Mouse (Mus musculus): ENCODE measurements at regions not wholly inside any gene's neighbourhood (a gene's known extent, or its start where the extent isn't known, plus 50 kb on each side); places are given as distances from the start of the nearest gene placed in this dataset.

GRCm38 (mm10) chr2:170219611-170220401 lies 71.9 kb upstream of the Zfp217 start:
- TF ChIP-seq CTCF (IDR thresholded peaks at IDR 0.05 in 2 of 3, conservative IDR thresholded peaks at IDR 0.05 in 1 of 3; ENCODE audit: control insufficient read depth in 1 of 3, insufficient read depth in 1 of 3, low read depth in 2 of 3, low read length in 3 of 3, poor library complexity in 1 of 3, severe bottlenecking in 1 of 3) (no peak), MAZ (IDR thresholded peaks at IDR 0.05; ENCODE audit: low read depth, low read length) (peak; percentile 88), GABPA (IDR thresholded peaks at IDR 0.05; ENCODE audit: low read depth, low read length) (no peak), MAFK (IDR thresholded peaks at IDR 0.05; ENCODE audit: borderline replicate concordance, low read depth, low read length) (no peak), TCF12 (IDR thresholded peaks at IDR 0.05; ENCODE audit: low read depth, low read length) (0 out of 2 replicates have a peak, but pooled peaks have one; percentile 21), ZNF384 (IDR thresholded peaks at IDR 0.05; ENCODE audit: low read depth, low read length) (no peak), MYB (IDR thresholded peaks at IDR 0.05; ENCODE audit: low read depth, low read length) (no peak), JUND (IDR thresholded peaks at IDR 0.05; ENCODE audit: low read depth, low read length) (peak; percentile 89), ETS1 (IDR thresholded peaks at IDR 0.05; ENCODE audit: low read depth, low read length) (0 out of 2 replicates have a peak, but pooled peaks have one; percentile 15), POLR2AphosphoS2 (IDR thresholded peaks at IDR 0.05; ENCODE audit: low read length) (no peak), ZMIZ1 (IDR thresholded peaks at IDR 0.05; ENCODE audit: low read depth, low read length) (0 out of 2 replicates have a peak, but pooled peaks have one; percentile 28), NELFE (IDR thresholded peaks at IDR 0.05; ENCODE audit: low read depth, low read length) (no peak)
- peak; percentile 63 for DNase-seq (ENCODE audit: low read depth, low spot score)
- Histone ChIP-seq H3K4me3 (ENCODE audit: control insufficient read depth in 1 of 2, insufficient read depth in 1 of 2, low read depth in 2 of 2, low read length in 2 of 2) (peak overlapping the region; percentile 73 to 95), H3K36me3 (ENCODE audit: control insufficient read depth in 1 of 2, insufficient read depth in 2 of 2, low read length in 2 of 2) (peaks cover 0 to 5% of the 10 kb centered on the region in 2 experiments; a peak in 2 of 4 replicates), H3K27ac (ENCODE audit: control insufficient read depth, low read depth, low read length) (peak overlapping the region; percentile 96), H3K79me2 (ENCODE audit: control insufficient read depth, insufficient read depth, low read length, poor library complexity) (peaks cover 2% of the 10 kb centered on the region; the same call in 1 of the 2 replicates), H3K9me3 (replicated peaks; ENCODE audit: insufficient read depth, low read length) (no peaks in the 10 kb centered on the region), H3K27me3 (ENCODE audit: control insufficient read depth in 1 of 2, insufficient read depth in 2 of 2, low read length in 2 of 2) (no peaks in the 10 kb centered on the region), H3K9ac (ENCODE audit: control insufficient read depth, low read depth, low read length, poor library complexity, severe bottlenecking) (peak overlapping the region; percentile 91), H3K4me1 (ENCODE audit: control insufficient read depth in 1 of 2, insufficient read depth in 2 of 2, low read length in 2 of 2) (peaks cover 3 to 9% of the 10 kb centered on the region in 2 experiments; a peak in 3 of 4 replicates)

DNA sequence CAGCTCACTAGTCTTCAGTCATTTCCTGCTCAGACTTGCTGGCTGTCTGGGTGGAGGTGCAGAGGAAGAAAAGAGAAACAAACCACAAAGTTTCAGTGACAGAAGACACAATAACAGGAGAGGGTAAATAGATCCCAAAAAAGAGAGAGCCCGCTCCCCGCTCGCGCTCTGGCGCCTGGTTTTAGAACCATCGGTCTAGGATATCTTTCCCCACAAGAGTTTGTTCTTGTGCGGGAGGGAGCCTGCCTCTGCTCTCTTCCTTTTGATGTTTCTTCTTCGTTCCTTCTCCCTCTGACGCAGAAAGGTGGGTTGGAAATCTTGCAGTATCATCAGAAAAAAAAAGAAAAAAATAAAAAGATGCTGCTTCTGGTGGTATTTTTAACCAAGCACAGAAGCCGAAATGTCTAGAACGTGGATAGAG lies 71.3 kb upstream of the Zfp217 start:
- H3K36me3 ChIP-seq (ENCODE audit: control insufficient read depth in 1 of 2, insufficient read depth in 2 of 2, low read length in 2 of 2): peaks cover 0 to 5% of the 10 kb centered on the region in 2 experiments; a peak in 2 of 4 replicates
- H3K27ac ChIP-seq (ENCODE audit: control insufficient read depth, low read depth, low read length): peak overlapping the region; percentile 96
- H3K9ac ChIP-seq (ENCODE audit: control insufficient read depth, low read depth, low read length, poor library complexity, severe bottlenecking): peak overlapping the region; percentile 91
- DNase-seq (ENCODE audit: low read depth, low spot score): no peak
- H3K9me3 ChIP-seq (replicated peaks; ENCODE audit: insufficient read depth, low read length): no peaks in the 10 kb centered on the region
- H3K4me1 ChIP-seq (ENCODE audit: control insufficient read depth in 1 of 2, insufficient read depth in 2 of 2, low read length in 2 of 2): peaks cover 3 to 9% of the 10 kb centered on the region in 2 experiments; a peak in 3 of 4 replicates
- no peaks in the 10 kb centered on the region for H3K27me3 ChIP-seq (ENCODE audit: control insufficient read depth in 1 of 2, insufficient read depth in 2 of 2, low read length in 2 of 2)
- peak overlapping the region; percentile 73 to 95 for H3K4me3 ChIP-seq (ENCODE audit: control insufficient read depth in 1 of 2, insufficient read depth in 1 of 2, low read depth in 2 of 2, low read length in 2 of 2)
- peaks cover 2% of the 10 kb centered on the region; the same call in 1 of the 2 replicates for H3K79me2 ChIP-seq (ENCODE audit: control insufficient read depth, insufficient read depth, low read length, poor library complexity)
- TF ChIP-seq TBP (IDR thresholded peaks at IDR 0.05; ENCODE audit: low read depth, low read length) (no peak), GATA1 (IDR thresholded peaks at IDR 0.05; ENCODE audit: low read depth, low read length) (no peak), USF2 (IDR thresholded peaks at IDR 0.05; ENCODE audit: borderline replicate concordance in 1 of 2, insufficient read depth in 1 of 2, low read depth in 1 of 2, low read length in 2 of 2) (no peak), RAD21 (IDR thresholded peaks at IDR 0.05; ENCODE audit: low read depth, low read length) (no peak), POLR2AphosphoS2 (IDR thresholded peaks at IDR 0.05; ENCODE audit: low read length) (no peak), GABPA (IDR thresholded peaks at IDR 0.05; ENCODE audit: low read depth, low read length) (no peak), ZMIZ1 (IDR thresholded peaks at IDR 0.05; ENCODE audit: low read depth, low read length) (no peak), TCF12 (IDR thresholded peaks at IDR 0.05; ENCODE audit: low read depth, low read length) (no peak), MYC (IDR thresholded peaks at IDR 0.05; ENCODE audit: low read depth, low read length) (0 out of 2 replicates have a peak, but pooled peaks have one; percentile 31), NRF1 (IDR thresholded peaks at IDR 0.05; ENCODE audit: insufficient read depth, low read depth, low read length, poor library complexity, severe bottlenecking) (no peak), HCFC1 (IDR thresholded peaks at IDR 0.05; ENCODE audit: low read depth, low read length) (no peak), ZC3H11A (IDR thresholded peaks at IDR 0.05; ENCODE audit: low read depth, low read length) (no peak), EP300 (IDR thresholded peaks at IDR 0.05; ENCODE audit: low read depth in 1 of 2, low read length in 2 of 2) (no peak), BHLHE40 (IDR thresholded peaks at IDR 0.05; ENCODE audit: borderline replicate concordance, low read depth, low read length) (no peak), KAT2A (conservative IDR thresholded peaks at IDR 0.05; ENCODE audit: low read depth, low read length) (no peak), NELFE (IDR thresholded peaks at IDR 0.05; ENCODE audit: low read depth, low read length) (no peak; the same call in 1 of the 2 replicates), MAX (IDR thresholded peaks at IDR 0.05; ENCODE audit: low read length) (no peak), CTCF (IDR thresholded peaks at IDR 0.05 in 2 of 3, conservative IDR thresholded peaks at IDR 0.05 in 1 of 3; ENCODE audit: control insufficient read depth in 1 of 3, insufficient read depth in 1 of 3, low read depth in 2 of 3, low read length in 3 of 3, poor library complexity in 1 of 3, severe bottlenecking in 1 of 3) (no peak), ZNF384 (IDR thresholded peaks at IDR 0.05; ENCODE audit: low read depth, low read length) (no peak), POLR2A (IDR thresholded peaks at IDR 0.05; ENCODE audit: control insufficient read depth in 1 of 2, insufficient read depth in 1 of 2, low read depth in 1 of 2, low read length in 2 of 2, poor library complexity in 1 of 2) (0 out of 4 replicates have a peak, but pooled peaks of 1 of the 2 experiments have one; percentile 41), MAZ (IDR thresholded peaks at IDR 0.05; ENCODE audit: low read depth, low read length) (no peak), ZKSCAN1 (IDR thresholded peaks at IDR 0.05; ENCODE audit: low read depth, low read length) (no peak), UBTF (IDR thresholded peaks at IDR 0.05; ENCODE audit: borderline replicate concordance, insufficient read depth, low read depth, low read length) (no peak)

All from MEL (cell line).